Mouse (Mus musculus): ENCODE measurements around the gene Gm3147.
"Not testable (repeated sequence)": the region's sequence is repeated elsewhere in the genome, so short reads cannot be mapped to it uniquely, and the experiment has no call there.

Gm3147 gene

GRCm38 (mm10) chr5:94616242-94616641, at the start of gene Gm3147:
TSS of gene Gm3147 (minus strand) at chr5:94616342.
- not testable (repeated sequence) for DNase-seq (ENCODE audit: low spot score in 2 of 2)

- DNase-seq (ENCODE audit: low spot score in 2 of 2), result not testable (repeated sequence)
Measured at GRCm38 (mm10) chr5:94648082-94648481, 31.9 kb upstream of the Gm3147 start, which contains the start of gene Gm6205. TSS of gene Gm6205 (plus strand) at chr5:94648382.

- not testable (repeated sequence) for DNase-seq (ENCODE audit: low spot score in 2 of 2)
Measured at GRCm38 (mm10) chr5:94623679-94624078, 7.5 kb upstream of the Gm3147 start, which contains the start of gene Gm6509. TSS of gene Gm6509 (plus strand) at chr5:94623979.
